Mouse (Mus musculus) heart, adult 11 months (tissue): ENCODE measurements around the gene Il10rb.

Source experiments
- DNase-seq: peaks from one replicate; pipeline ENCODE4 v3.0.0; 2022

Il10rb gene

DNA sequence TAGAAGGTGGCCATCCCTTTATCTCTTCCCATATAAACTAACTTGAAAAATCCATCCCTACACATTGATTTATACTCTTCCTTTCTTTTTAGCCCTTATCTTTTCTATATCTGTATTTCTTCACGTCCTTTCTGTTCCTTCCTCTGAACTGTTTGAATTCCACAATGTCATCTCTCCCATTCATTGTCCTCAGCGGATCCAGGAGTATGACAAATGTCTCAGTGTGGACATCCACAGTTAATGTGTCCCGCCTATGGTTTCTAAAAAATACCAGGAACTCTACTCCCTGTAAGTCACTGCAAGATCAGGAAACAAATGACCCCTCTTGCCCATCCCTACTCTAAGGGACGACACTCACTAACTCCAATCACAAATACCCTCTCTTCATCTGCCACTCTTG is 21.7 kb upstream of the Il10rb start:
- peak; percentile 34 for DNase-seq

DNA sequence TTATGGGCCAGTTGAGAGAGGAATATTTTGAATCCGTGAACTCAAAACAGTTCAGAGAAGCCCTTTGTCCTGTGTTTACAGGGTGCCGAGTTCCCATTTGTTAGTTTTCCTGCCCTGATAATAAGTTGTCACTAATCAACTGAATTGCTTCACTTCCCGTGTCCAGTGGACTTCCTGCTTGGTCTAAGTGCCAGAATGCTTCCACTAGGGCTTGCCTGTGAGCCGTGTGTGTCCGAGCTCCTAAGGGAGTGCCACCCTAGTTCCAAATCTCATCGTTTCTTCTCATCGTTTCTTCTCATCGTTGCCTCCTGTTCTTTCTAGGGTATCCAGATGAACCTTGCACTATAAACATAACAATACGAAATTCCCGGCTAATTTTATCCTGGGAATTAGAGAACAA is 20.3 kb upstream of the Il10rb start:
- DNase-seq: peak; percentile 98

DNA sequence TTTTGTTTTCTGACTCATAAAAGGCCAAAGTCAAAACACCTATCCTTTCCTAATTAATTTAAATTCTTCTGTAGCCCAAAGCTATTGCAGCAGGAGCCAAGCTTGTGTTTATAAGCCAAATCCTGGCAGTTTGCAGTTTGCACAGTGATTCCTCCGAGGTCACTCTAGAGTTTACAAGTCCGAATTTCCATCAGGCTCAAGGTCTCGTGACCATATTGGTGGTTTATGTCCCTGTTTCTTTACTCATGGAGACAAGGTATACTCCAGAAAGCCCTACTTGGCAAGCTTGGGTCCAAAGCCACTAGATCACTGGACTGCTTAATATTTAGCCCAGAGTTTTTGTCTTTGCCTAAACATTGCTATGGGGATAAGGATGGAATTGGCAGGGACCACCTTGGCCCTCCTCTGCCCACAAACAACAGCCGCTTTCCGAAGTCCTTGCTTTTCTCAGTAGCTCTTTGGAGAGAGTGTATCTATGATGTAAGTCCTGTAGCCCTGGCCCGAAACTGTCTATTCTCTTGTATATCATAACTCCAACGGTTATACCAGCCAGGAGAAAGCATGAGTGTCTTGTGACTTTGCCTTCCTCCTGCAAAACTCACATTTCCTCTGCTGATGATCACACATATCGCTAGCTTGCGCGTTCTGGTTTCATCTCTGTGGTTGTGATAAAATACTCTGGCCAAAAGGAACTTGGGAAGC is 19.4 kb upstream of the Il10rb start:
- DNase-seq: peak; percentile 87

DNA sequence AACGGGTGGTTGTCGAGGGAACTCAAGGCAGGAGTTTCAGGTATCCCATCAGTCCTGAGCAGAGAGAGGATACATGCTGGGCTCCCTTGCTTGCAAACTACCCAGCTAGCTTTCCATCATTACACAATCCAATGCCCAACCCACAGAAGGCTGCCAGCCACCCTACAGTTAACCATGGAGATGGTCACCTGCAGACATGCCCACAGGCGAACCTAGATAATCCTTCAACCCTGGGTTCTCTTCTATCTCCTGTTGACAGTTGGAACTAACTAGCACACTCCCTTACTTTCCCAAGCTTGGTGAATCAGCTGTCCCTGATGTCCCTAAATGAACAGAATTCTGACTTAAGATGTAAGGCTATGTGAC is 18.9 kb upstream of the Il10rb start:
- DNase-seq: no peak

DNA sequence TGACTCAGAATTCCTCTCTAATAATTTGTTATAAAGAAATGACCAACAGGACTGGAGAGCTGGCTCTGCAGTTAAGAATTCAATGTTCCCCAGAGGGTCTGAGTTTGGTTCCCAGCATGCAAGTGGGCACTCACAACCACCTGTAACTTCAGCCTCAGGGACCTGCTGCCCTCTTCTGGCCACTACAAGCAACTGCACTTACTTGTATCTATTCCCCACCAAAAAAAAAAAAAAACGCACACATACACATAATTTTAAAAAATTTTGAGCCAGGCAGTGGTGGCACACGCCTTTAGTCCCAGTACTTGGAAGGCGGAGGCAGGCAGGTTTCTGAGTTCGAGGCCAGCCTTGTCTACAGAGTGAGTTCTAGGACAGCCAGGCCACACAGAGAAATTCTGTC is 15.9 kb upstream of the Il10rb start:
- DNase-seq: peak; percentile 46

- peak; percentile 5 for DNase-seq
Observed at GRCm38 (mm10) chr16:91391421-91391820, 14.5 kb upstream of the Il10rb start, which contains the start of gene Gm21970. Gene Gm21970 (plus strand): TSS chr16:91391721.

- peak; percentile 95 for DNase-seq
Observed at GRCm38 (mm10) chr16:91394826-91395410, 11.0 kb upstream of the Il10rb start.

- no peak for DNase-seq
Observed at GRCm38 (mm10) chr16:91395633-91396392, 10.2 kb upstream of the Il10rb start.

- DNase-seq: peak; percentile 72
Observed at GRCm38 (mm10) chr16:91396844-91397537, 9.0 kb upstream of the Il10rb start.

GRCm38 (mm10) chr16:91398030-91398429 is 7.9 kb upstream of the Il10rb start:
- peak; percentile 93 for DNase-seq

- DNase-seq: no peak
Observed at GRCm38 (mm10) chr16:91398944-91399343, 7.0 kb upstream of the Il10rb start.

GRCm38 (mm10) chr16:91401569-91402165 is 4.3 kb upstream of the Il10rb start:
- no peak for DNase-seq

- DNase-seq: peak; percentile 92
Observed at GRCm38 (mm10) chr16:91403784-91404183, 2.2 kb upstream of the Il10rb start.

DNA sequence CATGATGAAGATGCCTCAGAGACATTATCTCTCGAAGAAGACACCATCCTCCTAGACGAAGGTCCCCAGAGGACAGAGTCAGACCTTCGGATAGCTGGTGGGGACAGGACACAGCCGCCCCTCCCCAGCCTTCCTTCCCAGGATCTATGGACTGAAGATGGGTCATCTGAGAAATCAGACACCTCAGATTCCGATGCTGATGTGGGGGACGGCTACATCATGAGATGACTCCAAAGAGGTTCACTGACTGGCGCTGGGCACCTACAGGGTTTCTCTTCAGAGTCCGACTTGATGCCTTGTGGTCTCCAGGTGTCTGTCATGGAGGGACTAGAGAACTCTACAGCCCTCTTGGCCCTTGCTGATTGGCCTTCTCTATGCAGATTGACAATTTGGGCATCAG is 1.8 kb upstream of the Il10rb start:
- DNase-seq: peak; percentile 90

DNA sequence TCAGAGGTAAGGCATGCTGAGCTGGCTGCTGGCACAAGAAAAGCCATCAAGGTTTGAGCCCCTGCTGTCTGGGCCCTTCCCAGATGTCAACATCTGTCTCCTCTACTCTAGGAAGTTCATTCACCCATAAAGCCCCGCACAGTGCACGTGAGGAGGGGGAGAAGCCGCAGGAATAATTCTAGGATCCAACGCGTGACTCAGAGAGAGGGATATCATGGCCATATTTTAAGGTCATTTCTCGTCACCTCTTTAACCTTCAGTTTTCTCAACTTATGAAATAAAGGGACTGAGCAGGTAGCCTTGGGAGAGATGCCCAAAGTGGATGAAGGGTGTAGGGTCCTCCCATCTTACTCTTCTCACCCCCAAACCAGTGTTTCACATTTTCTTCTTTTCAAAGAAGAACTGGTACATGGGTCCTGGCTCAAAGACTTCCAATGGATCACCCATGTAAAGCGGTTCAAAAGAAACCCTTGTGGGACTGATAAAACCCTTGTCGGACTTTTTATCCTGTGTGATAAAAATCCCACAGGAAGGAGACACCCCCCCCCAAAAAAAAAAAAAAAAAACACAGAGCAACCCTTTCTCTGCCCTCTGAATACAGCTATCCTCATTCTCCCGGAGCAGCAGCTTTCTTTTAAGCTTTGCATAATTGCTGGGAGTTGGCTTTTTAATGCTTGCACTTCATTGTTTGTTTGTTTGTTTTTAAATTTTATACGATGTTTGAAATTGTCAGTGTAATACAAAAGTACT is 961 bp upstream of the Il10rb start:
- DNase-seq: peak; percentile 85

GRCm38 (mm10) chr16:91406585-91407220 is 739 bp downstream of the Il10rb start:
- DNase-seq: no peak

GRCm38 (mm10) chr16:91413102-91413844 is 7.3 kb downstream of the Il10rb start:
- DNase-seq: peak; percentile 93

- peak; percentile 98 for DNase-seq
Observed at GRCm38 (mm10) chr16:91415391-91416189, 9.6 kb downstream of the Il10rb start.

- peak; percentile 85 for DNase-seq
Observed at GRCm38 (mm10) chr16:91416357-91416756, 10.4 kb downstream of the Il10rb start.

- peak; percentile 98 for DNase-seq
Observed at GRCm38 (mm10) chr16:91416938-91417337, 11.0 kb downstream of the Il10rb start.
